Mouse (Mus musculus) ovary, postnatal 14 days (tissue): ENCODE measurements around the gene Gm3371.
"Not testable (repeated sequence)": the region's sequence is repeated elsewhere in the genome, so short reads cannot be mapped to it uniquely, and the experiment has no call there.

Experiments used
- DNase-seq: peaks from one replicate; pipeline ENCODE4 v3.0.0; 2022; ENCODE audit warnings: low spot score

Gene Gm3371

GRCm38 (mm10) chr14:44410588-44410987 lies at the start of gene Gm3371:
Gene Gm3371, minus strand, starts transcription at chr14:44410688.
- not testable (repeated sequence) for DNase-seq

- DNase-seq: not testable (repeated sequence)
Observed at GRCm38 (mm10) chr14:44433335-44433734, 22.8 kb upstream of the Gm3371 start, which contains the start of gene Gm8232. Gene Gm8232, plus strand, starts transcription at chr14:44433635.

GRCm38 (mm10) chr14:44384233-44384632 lies 26.3 kb downstream of the Gm3371 start:
- DNase-seq: not testable (repeated sequence)

- DNase-seq: not testable (repeated sequence)
Observed at GRCm38 (mm10) chr14:44365057-44365456, 45.4 kb downstream of the Gm3371 start, which contains the start of gene Gm8229. Gene Gm8229, plus strand, starts transcription at chr14:44365357.

- not testable (repeated sequence) for DNase-seq
Observed at GRCm38 (mm10) chr14:44362301-44362700, 48.2 kb downstream of the Gm3371 start.

- not testable (repeated sequence) for DNase-seq
Observed at GRCm38 (mm10) chr14:44361416-44361815, 49.1 kb downstream of the Gm3371 start.
